Mouse (Mus musculus) gastrocnemius, postnatal 36 days (tissue): ENCODE results near the gene Plcg1. TPM values are rescaled to one million over a fixed set of nuclear protein-coding genes. Genes with fewer than 3 reads are reported as not detected.

Experiments
- total RNA-seq, 2 experiments: library from RNA; stranded (reverse); gene quantifications; 2 replicates each; pipeline ENCODE4 v1.2.3; 2021

Plcg1 gene
- total RNA-seq, 2 experiments from 2014 or later: 16.8 to 20.5 TPM

Other genes with a start within 250 kb of the Plcg1 start
- 10 to 100 TPM; 30.3 to 34.2 TPM for gene Top1, start 85.4 kb upstream of the Plcg1 start, total RNA-seq
- 10 to 100 TPM; 24.8 to 25.7 TPM for gene Zhx3, start 141.7 kb downstream of the Plcg1 start, total RNA-seq
- gene Lpin3, start 149.4 kb downstream of the Plcg1 start, total RNA-seq: 1 to 10 TPM; 3.0 to 4.6 TPM
- gene Emilin3, start 181.0 kb downstream of the Plcg1 start, total RNA-seq: under 1 TPM; 0.36 to 0.44 TPM